Mouse (Mus musculus): ENCODE results near the gene Cisd1.

Gene Cisd1

GRCm38 (mm10) chr10:71323669-71324068, 21.1 kb downstream of the Cisd1 start:
- DNase-seq, result no peak

GRCm38 (mm10) chr10:71316497-71316896, 28.3 kb downstream of the Cisd1 start:
- no peak for DNase-seq

- no peak for DNase-seq
Measured at GRCm38 (mm10) chr10:71316056-71316455, 28.7 kb downstream of the Cisd1 start.

GRCm38 (mm10) chr10:71314596-71314995, 30.2 kb downstream of the Cisd1 start:
- DNase-seq, result no peak

- DNase-seq, result no peak
Measured at GRCm38 (mm10) chr10:71310288-71310687, 34.5 kb downstream of the Cisd1 start.

GRCm38 (mm10) chr10:71308199-71308598, 36.6 kb downstream of the Cisd1 start:
- DNase-seq, result peak; percentile 28

- DNase-seq, result no peak
Measured at GRCm38 (mm10) chr10:71306759-71307158, 38.0 kb downstream of the Cisd1 start.

GRCm38 (mm10) chr10:71306190-71306589, 38.6 kb downstream of the Cisd1 start:
- DNase-seq, result peak; percentile 23

- no peak for DNase-seq
Measured at GRCm38 (mm10) chr10:71302490-71302889, 42.3 kb downstream of the Cisd1 start.

GRCm38 (mm10) chr10:71300161-71300560, 44.6 kb downstream of the Cisd1 start:
- DNase-seq, result no peak

- no peak for DNase-seq
Measured at GRCm38 (mm10) chr10:71293245-71293644, 51.5 kb downstream of the Cisd1 start.

GRCm38 (mm10) chr10:71292254-71292653, 52.5 kb downstream of the Cisd1 start:
- DNase-seq, result peak; percentile 11

- no peak for DNase-seq
Measured at GRCm38 (mm10) chr10:71291801-71292200, 53.0 kb downstream of the Cisd1 start.

- DNase-seq, result peak; percentile 43
Measured at GRCm38 (mm10) chr10:71291179-71291661, 53.5 kb downstream of the Cisd1 start.

- DNase-seq, result peak; percentile 77
Measured at GRCm38 (mm10) chr10:71285126-71285580, 59.6 kb downstream of the Cisd1 start, which contains the start of gene Ube2d1. Ube2d1 (minus strand) TSS chr10:71285262.

GRCm38 (mm10) chr10:71284511-71285125, 60.1 kb downstream of the Cisd1 start:
- DNase-seq, result peak; percentile 7

- no peak for DNase-seq
Measured at GRCm38 (mm10) chr10:71284131-71284510, 60.6 kb downstream of the Cisd1 start.
